Mouse (Mus musculus) activated CD4-positive, CD25-positive, alpha-beta regulatory T cell, adult 4 months (primary cell): ENCODE measurements at regions not wholly inside any gene's neighbourhood (a gene's known extent, or its start where the extent isn't known, plus 50 kb on each side); places are given as distances from the start of the nearest gene placed in this dataset.

Source experiments
- ATAC-seq: one replicate; pipeline ENCODE4 v1.8.0; 2017

- no peak for ATAC-seq
Observed at GRCm38 (mm10) chr8:126808496-126808895, 137.1 kb downstream of the Tomm20 start.

GRCm38 (mm10) chr8:126807171-126807768, 138.4 kb downstream of the Tomm20 start:
- no peak for ATAC-seq

GRCm38 (mm10) chr8:126806591-126806990, 139.1 kb downstream of the Tomm20 start:
- no peak for ATAC-seq

- no peak for ATAC-seq
Observed at GRCm38 (mm10) chr8:126806181-126806560, 139.5 kb downstream of the Tomm20 start.

- peak; percentile 51 for ATAC-seq
Observed at GRCm38 (mm10) chr8:126805365-126806180, 140.1 kb downstream of the Tomm20 start.

- ATAC-seq = peak; percentile 42
Observed at GRCm38 (mm10) chr8:126804115-126804514, 141.5 kb downstream of the Tomm20 start.

- no peak for ATAC-seq
Observed at GRCm38 (mm10) chr8:126802641-126803040, 143.0 kb downstream of the Tomm20 start.

- no peak for ATAC-seq
Observed at GRCm38 (mm10) chr8:126800976-126801375, 144.7 kb downstream of the Tomm20 start.

GRCm38 (mm10) chr8:126797571-126798334, 147.9 kb downstream of the Tomm20 start:
- ATAC-seq = no peak

GRCm38 (mm10) chr8:126793657-126794056, 152.0 kb downstream of the Tomm20 start:
- no peak for ATAC-seq

- no peak for ATAC-seq
Observed at GRCm38 (mm10) chr8:126791069-126791468, 154.6 kb downstream of the Tomm20 start.

GRCm38 (mm10) chr8:126790214-126790613, 155.4 kb downstream of the Tomm20 start:
- no peak for ATAC-seq

GRCm38 (mm10) chr8:126789076-126789475, 156.6 kb downstream of the Tomm20 start:
- no peak for ATAC-seq

- ATAC-seq = no peak
Observed at GRCm38 (mm10) chr8:126788669-126789068, 157.0 kb downstream of the Tomm20 start.

- ATAC-seq = no peak
Observed at GRCm38 (mm10) chr8:126787398-126787797, 158.2 kb downstream of the Tomm20 start.

GRCm38 (mm10) chr8:126785211-126785610, 160.4 kb downstream of the Tomm20 start:
- ATAC-seq = no peak

- no peak for ATAC-seq
Observed at GRCm38 (mm10) chr8:126784604-126785003, 161.0 kb downstream of the Tomm20 start.

GRCm38 (mm10) chr8:126783703-126784440, 161.8 kb downstream of the Tomm20 start:
- ATAC-seq = no peak

GRCm38 (mm10) chr8:126778673-126779072, 167.0 kb downstream of the Tomm20 start:
- no peak for ATAC-seq

- no peak for ATAC-seq
Observed at GRCm38 (mm10) chr8:126778131-126778530, 167.5 kb downstream of the Tomm20 start.

- ATAC-seq = no peak
Observed at GRCm38 (mm10) chr8:126776605-126777469, 168.8 kb downstream of the Tomm20 start.

- ATAC-seq = no peak
Observed at GRCm38 (mm10) chr8:126775334-126775733, 170.3 kb downstream of the Tomm20 start.
